Mouse (Mus musculus) gastrocnemius, postnatal 36 days (tissue): ENCODE measurements at regions not wholly inside any gene's neighbourhood (a gene's known extent, or its start where the extent isn't known, plus 50 kb on each side); places are given as distances from the start of the nearest gene placed in this dataset.

Source experiments
- DNase-seq, 2 experiments: peaks; one replicate each; pipeline ENCODE4 v3.0.0; 2022
- intact Hi-C: fragments of 180-260 bp; cut with DNase I; formaldehyde crosslinking; loops from one replicate; pipeline ENCODE4 v1.15.1; 2025

- no peak for DNase-seq
- intact Hi-C loops = no loop called here
Measured at GRCm38 (mm10) chr12:16210111-16210510, 393.4 kb upstream of the Trib2 start.

GRCm38 (mm10) chr12:16204941-16205340 is 388.2 kb upstream of the Trib2 start:
- DNase-seq = no peak
- intact Hi-C loops = no loop called here

GRCm38 (mm10) chr12:16196917-16197316 is 380.2 kb upstream of the Trib2 start:
- intact Hi-C loops = no loop called here
- no peak for DNase-seq

- intact Hi-C loops = no loop called here
- no peak for DNase-seq
Measured at GRCm38 (mm10) chr12:16191803-16192389, 375.2 kb upstream of the Trib2 start.

GRCm38 (mm10) chr12:16190706-16191105 is 374.0 kb upstream of the Trib2 start:
- no peak for DNase-seq

GRCm38 (mm10) chr12:16189441-16189840 is 372.7 kb upstream of the Trib2 start:
- intact Hi-C loops = no loop called here
- no peak for DNase-seq

More at GRCm38 (mm10) chr12:16190706-16191105, 374.0 kb upstream of the Trib2 start:
- intact Hi-C loops = no loop called here

- DNase-seq = no peak
- intact Hi-C loops = no loop called here
Measured at GRCm38 (mm10) chr12:16185976-16186515, 369.3 kb upstream of the Trib2 start.

- peak; percentile 20 to 35 for DNase-seq
- intact Hi-C loops = no loop called here
Measured at GRCm38 (mm10) chr12:16185431-16185923, 368.8 kb upstream of the Trib2 start.

- intact Hi-C loops = no loop called here
- DNase-seq = no peak
Measured at GRCm38 (mm10) chr12:16183055-16183454, 366.3 kb upstream of the Trib2 start.

- intact Hi-C loops = no loop called here
Measured at GRCm38 (mm10) chr12:16181599-16181998, 364.9 kb upstream of the Trib2 start.

GRCm38 (mm10) chr12:16179897-16180296 is 363.2 kb upstream of the Trib2 start:
- intact Hi-C loops = no loop called here
- no peak for DNase-seq

More at GRCm38 (mm10) chr12:16181599-16181998, 364.9 kb upstream of the Trib2 start:
- no peak for DNase-seq

GRCm38 (mm10) chr12:16176326-16176725 is 359.6 kb upstream of the Trib2 start:
- intact Hi-C loops = no loop called here
- DNase-seq = no peak

GRCm38 (mm10) chr12:16172176-16172575 is 355.5 kb upstream of the Trib2 start:
- DNase-seq = no peak
- intact Hi-C loops = no loop called here

- intact Hi-C loops = no loop called here
Measured at GRCm38 (mm10) chr12:16171636-16172035, 354.9 kb upstream of the Trib2 start.

GRCm38 (mm10) chr12:16169781-16170535 is 353.2 kb upstream of the Trib2 start:
- DNase-seq = no peak
- intact Hi-C loops = loop anchor here (5.0 kb wide), 1 partner anchor 52 kb away; no protein-coding TSS in a partner anchor

More at GRCm38 (mm10) chr12:16171636-16172035, 354.9 kb upstream of the Trib2 start:
- no peak for DNase-seq

- DNase-seq = no peak
- intact Hi-C loops = loop anchor here (5.0 kb wide), 1 partner anchor 54 kb away; no protein-coding TSS in a partner anchor
Measured at GRCm38 (mm10) chr12:16167793-16168343, 351.1 kb upstream of the Trib2 start.

- no peak for DNase-seq
- intact Hi-C loops = loop anchor here (5.0 kb wide), 1 partner anchor 57 kb away; no protein-coding TSS in a partner anchor
Measured at GRCm38 (mm10) chr12:16165126-16165525, 348.4 kb upstream of the Trib2 start.

- DNase-seq = no peak
- intact Hi-C loops = no loop called here
Measured at GRCm38 (mm10) chr12:16161947-16162346, 345.2 kb upstream of the Trib2 start.

GRCm38 (mm10) chr12:16157896-16158295 is 341.2 kb upstream of the Trib2 start:
- intact Hi-C loops = loop anchor here (10.0 kb wide), 1 partner anchor 343 kb away; the partner anchor contains the start of gene Trib2

GRCm38 (mm10) chr12:16155791-16156558 is 339.3 kb upstream of the Trib2 start:
- intact Hi-C loops = loop anchor here (10.0 kb wide), 1 partner anchor 341 kb away; the partner anchor contains the start of gene Trib2
- no peak for DNase-seq

More at GRCm38 (mm10) chr12:16157896-16158295, 341.2 kb upstream of the Trib2 start:
- peak in 1 of 2 experiments; percentile 60 for DNase-seq
